Mouse (Mus musculus): ENCODE data around the gene Cgas.

- TF ChIP-seq CTCF (IDR thresholded peaks at IDR 0.05; ENCODE audit: borderline replicate concordance, control insufficient read depth, extremely low read depth, insufficient read depth, low read length, poor library complexity) = no peak
- TF ChIP-seq POLR2A (IDR thresholded peaks at IDR 0.05; ENCODE audit: control insufficient read depth, extremely low read depth, insufficient read depth, low read length, poor library complexity) = no peak
These were observed 56.1 kb downstream of the Cgas start for GRCm38 (mm10) chr9:78386947-78387346.
